Mouse (Mus musculus) embryonic fibroblast, embryonic 13.5 days (primary cell): ENCODE results near the gene Irf2bp2. TPM values are rescaled to one million over a fixed set of nuclear protein-coding genes. Genes with fewer than 3 reads are reported as not detected.

ENCODE experiments used
- H3K27ac ChIP-seq: 2 replicates; pipeline ENCODE4 v1.5.1; 2012; ENCODE audit warnings: low read length, control low read depth, inconsistent platforms; ENCODE audit not compliant: insufficient read depth
- H3K4me1 ChIP-seq: 2 replicates; pipeline ENCODE4 v1.6.1; 2011; ENCODE audit warnings: low read length; ENCODE audit not compliant: control insufficient read depth, insufficient read depth
- H3K4me3 ChIP-seq: 2 replicates; pipeline ENCODE4 v1.5.1; 2011; ENCODE audit warnings: mild to moderate bottlenecking, control low read depth, low read length; ENCODE audit not compliant: insufficient read depth
- CTCF ChIP-seq: IDR thresholded peaks from 2 replicates; pipeline ENCODE4 v1.5.1; 2011; ENCODE audit warnings: mild to moderate bottlenecking, control low read depth, low read length, moderate library complexity, borderline replicate concordance; ENCODE audit not compliant: insufficient read depth
- POLR2A ChIP-seq: IDR thresholded peaks from 2 replicates; pipeline ENCODE4 v1.6.1; 2011; ENCODE audit warnings: low read depth, mild to moderate bottlenecking, control low read depth, low read length, moderate library complexity
- polyA plus RNA-seq: library from polyadenylated mRNA; stranded (reverse); fragments of >200 nt; gene quantifications from 2 replicates; pipeline ENCODE4 v1.2.4, GENCODE M21; 2011; ENCODE audit warnings: low read depth; ENCODE audit not compliant: missing spikeins, insufficient read length

The Irf2bp2 gene
- polyA plus RNA-seq, 1 experiment, result 74.8 TPM

DNA sequence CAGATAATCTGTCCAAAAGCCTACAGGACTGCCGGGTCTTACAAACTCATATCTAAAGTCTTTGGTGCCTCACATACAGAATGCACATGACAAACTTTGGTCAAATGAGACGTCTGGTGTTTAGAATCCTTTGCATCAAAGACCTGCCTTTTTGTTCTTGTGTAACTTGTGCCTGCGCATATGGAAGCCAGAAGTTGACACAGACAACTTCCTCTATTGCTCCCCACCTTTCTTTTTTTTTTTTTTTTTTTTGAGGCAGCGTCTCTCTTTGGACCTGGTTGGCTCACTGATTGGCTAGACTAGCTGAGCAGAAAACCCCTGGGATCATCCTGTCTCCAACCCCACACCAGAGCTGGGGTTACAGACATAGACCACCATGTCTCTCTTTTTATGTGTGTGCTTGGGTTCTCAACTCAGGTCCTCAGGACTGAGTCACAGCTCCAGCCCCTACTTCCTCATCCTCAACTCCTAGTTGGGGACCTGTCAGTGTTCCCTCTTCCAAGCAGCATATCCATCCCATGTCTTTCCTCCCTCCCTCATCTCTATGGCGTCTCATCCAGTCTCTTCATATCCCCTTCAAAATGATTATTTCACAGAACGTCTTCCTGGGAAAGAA is 20.6 kb downstream of the Irf2bp2 start:
- TF ChIP-seq POLR2A (no peak), CTCF (no peak)
- H3K4me1 ChIP-seq, result no peaks in the 10 kb centered on the region
- no peak overlapping the region for H3K4me3 ChIP-seq
- H3K27ac ChIP-seq, result no peak overlapping the region

- H3K27ac ChIP-seq, result no peak overlapping the region
- TF ChIP-seq CTCF (no peak), POLR2A (no peak)
Observed at GRCm38 (mm10) chr8:126571065-126571660, 22.6 kb downstream of the Irf2bp2 start.

DNA sequence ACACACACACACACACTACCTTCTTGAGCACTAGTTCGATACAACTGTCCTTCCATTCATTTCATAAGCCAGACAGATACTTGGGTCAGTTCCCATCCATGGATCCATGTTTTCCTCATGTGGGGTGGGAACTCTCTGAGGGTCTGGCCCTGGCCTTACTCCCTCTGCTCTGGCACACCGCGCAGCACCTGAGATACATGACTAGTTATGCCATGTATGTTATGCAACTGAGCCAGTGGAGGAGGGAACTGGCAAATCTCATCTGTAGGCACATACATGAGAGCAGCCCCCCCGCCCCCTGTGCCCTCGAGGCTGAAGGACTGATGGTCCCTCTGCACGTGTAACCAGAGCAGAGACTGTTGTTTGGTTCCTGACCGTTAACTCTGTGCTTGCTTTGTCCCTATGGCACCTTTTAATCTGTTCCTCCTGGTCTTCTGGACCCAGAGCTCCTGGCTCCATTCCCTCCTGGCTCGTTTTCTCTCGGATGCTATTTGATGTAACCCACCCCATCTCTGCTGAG is 23.2 kb downstream of the Irf2bp2 start:
- TF ChIP-seq CTCF (no peak), POLR2A (no peak)
- Histone ChIP-seq H3K27ac (no peak overlapping the region), H3K4me3 (no peak overlapping the region), H3K4me1 (peaks cover 9% of the 10 kb centered on the region; the same call in 1 of the 2 replicates)

More at GRCm38 (mm10) chr8:126571065-126571660, 22.6 kb downstream of the Irf2bp2 start:
- no peak overlapping the region for H3K4me3 ChIP-seq
- H3K4me1 ChIP-seq, result peaks cover 9% of the 10 kb centered on the region; the same call in 1 of the 2 replicates

- Histone ChIP-seq H3K4me1 (peaks cover 9% of the 10 kb centered on the region; the same call in 1 of the 2 replicates), H3K27ac (no peak overlapping the region), H3K4me3 (no peak overlapping the region)
- TF ChIP-seq CTCF, result no peak
- TF ChIP-seq POLR2A, result no peak
Observed at GRCm38 (mm10) chr8:126570046-126570445, 23.7 kb downstream of the Irf2bp2 start.

DNA sequence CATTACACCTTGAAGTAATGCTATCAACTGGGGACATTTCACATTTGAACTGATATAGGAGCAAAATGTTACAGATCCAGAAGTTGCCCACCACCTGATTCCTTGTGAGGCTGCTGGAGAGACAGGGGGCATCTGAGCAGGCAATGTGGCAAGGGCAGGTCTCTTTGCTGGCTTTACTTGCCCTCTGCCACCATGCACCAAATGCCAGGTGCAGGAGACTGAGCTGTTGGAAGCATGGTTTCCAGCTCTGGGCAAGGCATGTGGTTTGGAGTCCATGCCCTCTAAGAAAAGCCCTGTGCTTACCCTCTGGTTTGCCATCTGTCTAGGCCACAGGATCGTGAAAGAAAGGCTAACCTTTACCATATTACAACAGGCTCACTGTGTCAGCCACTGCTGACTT is 24.1 kb downstream of the Irf2bp2 start:
- H3K27ac ChIP-seq, result no peak overlapping the region
- H3K4me3 ChIP-seq, result no peak overlapping the region
- TF ChIP-seq CTCF (no peak), POLR2A (no peak)
- H3K4me1 ChIP-seq, result peaks cover 11% of the 10 kb centered on the region

- Histone ChIP-seq H3K4me1 (peaks cover 11% of the 10 kb centered on the region), H3K4me3 (no peak overlapping the region), H3K27ac (0 out of 2 replicates have a peak overlapping the region, but pooled peaks have one; percentile 22)
- TF ChIP-seq CTCF (no peak), POLR2A (no peak)
Observed at GRCm38 (mm10) chr8:126567674-126568073, 26.1 kb downstream of the Irf2bp2 start.

- H3K4me3 ChIP-seq, result no peak overlapping the region
- peak overlapping the region; percentile 88 for H3K27ac ChIP-seq
- H3K4me1 ChIP-seq, result peaks cover 11% of the 10 kb centered on the region
- peak; percentile 41; the same call in 1 of the 2 replicates for TF ChIP-seq POLR2A
- no peak for TF ChIP-seq CTCF
Observed at GRCm38 (mm10) chr8:126566446-126567062, 27.2 kb downstream of the Irf2bp2 start.

DNA sequence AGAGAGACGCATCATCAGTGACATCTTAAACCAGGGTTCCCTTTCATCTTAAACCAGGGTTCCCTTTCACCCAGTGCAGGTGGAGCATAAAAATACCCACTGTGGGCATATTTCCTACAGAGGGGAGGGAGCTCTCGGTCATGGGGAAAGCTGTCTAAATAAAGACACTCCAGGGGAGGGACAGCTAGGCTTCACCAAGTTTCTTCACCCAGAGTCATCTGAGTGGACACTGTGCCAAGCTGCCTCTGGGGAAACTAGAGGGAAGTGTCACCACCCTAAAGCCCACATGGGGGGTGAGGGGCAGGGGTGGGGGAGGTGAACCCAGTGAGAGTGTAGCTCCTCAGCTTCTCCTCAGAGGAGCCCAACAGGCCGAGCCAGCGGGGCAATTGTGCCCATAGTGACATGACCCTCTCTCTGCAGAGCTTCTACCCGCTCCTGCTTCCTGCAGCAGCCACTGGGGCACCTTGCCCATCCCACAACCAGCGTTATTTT is 27.8 kb downstream of the Irf2bp2 start:
- peaks cover 11% of the 10 kb centered on the region for H3K4me1 ChIP-seq
- peak overlapping the region; percentile 88 for H3K27ac ChIP-seq
- H3K4me3 ChIP-seq, result no peak overlapping the region
- no peak for TF ChIP-seq CTCF
- no peak for TF ChIP-seq POLR2A

DNA sequence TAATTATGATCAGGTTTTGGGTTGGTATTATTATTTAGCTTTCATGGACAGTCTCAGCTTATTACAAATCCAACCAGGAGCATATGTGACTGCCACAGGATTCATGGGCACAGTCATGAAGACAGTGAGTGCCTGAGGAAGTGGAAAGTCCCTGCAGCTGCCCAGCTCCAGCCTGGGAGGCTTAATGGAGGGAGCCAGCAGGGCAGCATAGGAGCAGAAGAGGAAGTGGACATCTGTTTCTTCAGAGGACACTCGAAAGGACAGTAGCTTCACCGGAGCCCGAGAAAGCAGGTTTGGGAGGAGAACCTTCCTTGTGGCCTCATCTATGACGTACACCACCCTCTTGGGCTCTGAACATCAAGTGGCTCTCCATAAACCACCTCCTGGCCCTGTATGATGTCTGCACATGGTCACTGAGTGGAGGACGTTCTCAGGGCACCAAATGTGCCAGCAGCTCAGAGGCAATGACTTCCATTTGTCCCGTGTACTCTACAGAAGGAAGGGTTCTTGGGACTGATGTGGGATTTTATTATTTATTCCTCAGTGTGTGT is 28.5 kb downstream of the Irf2bp2 start:
- TF ChIP-seq CTCF (no peak), POLR2A (no peak)
- Histone ChIP-seq H3K4me1 (peaks cover 11% of the 10 kb centered on the region), H3K4me3 (no peak overlapping the region), H3K27ac (no peak overlapping the region)

DNA sequence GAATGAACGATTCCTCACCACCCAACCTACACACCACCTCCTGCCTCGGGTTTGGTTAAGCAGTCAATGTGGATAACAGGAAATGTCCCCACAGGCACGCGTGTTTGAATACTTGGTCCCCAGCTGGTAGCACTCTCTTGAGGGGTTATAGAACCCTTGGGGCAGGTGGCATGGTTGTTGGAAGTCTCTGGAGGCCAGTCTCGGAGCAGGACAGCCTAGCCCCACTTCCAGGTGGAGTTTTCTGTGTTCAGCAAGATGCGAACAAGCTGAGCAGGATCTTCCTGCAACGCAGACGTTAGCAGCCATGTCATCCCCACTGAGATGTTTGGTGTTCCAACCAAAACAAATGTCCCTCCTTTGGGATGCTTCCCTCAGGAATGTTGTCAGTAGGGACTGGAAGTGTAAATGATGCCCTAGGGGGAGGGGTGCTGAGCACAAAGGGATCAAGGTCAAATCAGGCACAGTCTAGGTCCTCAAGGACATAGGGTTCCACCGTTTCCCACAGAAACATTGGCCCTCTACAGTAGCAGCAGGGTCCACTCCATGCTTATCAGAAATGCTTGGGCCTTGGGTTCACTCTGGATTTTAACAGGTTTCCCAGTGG is 29.1 kb downstream of the Irf2bp2 start:
- peaks cover 11% of the 10 kb centered on the region for H3K4me1 ChIP-seq
- TF ChIP-seq POLR2A (no peak), CTCF (no peak)
- no peak overlapping the region for H3K4me3 ChIP-seq
- no peak overlapping the region for H3K27ac ChIP-seq
